Mouse (Mus musculus): ENCODE results near the gene Reln.

Gene Reln

DNA sequence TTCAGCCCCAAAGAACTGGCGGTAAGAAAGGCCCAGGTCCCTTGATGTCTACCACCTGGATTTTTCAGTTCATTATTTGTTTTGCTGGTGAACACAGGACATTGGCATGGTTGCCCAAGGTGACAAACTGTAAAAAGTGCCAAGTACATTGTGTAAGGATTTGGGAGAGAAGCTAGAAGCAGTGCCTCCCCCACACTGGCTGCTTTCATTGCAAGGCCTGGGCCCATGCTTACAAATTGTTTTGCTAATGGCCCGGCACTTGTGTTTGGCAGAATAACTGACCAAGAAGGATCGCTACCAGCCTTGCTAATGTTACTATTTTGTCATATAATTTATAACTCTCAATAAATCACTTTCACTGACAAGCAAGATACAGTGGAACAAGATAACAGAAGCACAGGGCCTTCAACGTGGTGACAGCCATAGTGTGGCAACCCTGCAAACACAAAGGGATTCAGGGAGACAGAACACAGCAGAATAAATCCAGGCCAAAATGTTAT lies 425.2 kb downstream of the Reln start:
- no peak for DNase-seq

- no peak for DNase-seq
Observed at GRCm38 (mm10) chr5:21915973-21916372, 428.5 kb downstream of the Reln start.

DNA sequence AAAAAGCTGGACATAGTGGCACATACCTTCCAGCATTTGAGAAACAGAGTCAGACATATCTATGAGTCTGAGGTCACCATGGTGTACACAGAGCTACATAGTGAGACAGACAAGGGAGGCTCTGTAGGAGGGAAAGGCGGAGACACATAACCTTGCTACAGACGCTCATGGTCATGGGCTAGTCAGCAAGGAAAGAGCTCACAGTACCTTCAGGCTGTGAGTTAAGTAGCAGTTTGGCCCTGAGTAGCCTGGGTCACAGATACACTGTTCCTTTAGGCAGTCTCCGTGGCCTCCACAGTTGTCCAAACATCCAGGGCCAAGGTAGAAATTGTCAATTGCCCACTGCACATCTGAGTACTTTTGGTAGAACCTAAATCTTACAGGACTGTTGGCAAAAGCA lies 429.7 kb downstream of the Reln start:
- DNase-seq: no peak

DNA sequence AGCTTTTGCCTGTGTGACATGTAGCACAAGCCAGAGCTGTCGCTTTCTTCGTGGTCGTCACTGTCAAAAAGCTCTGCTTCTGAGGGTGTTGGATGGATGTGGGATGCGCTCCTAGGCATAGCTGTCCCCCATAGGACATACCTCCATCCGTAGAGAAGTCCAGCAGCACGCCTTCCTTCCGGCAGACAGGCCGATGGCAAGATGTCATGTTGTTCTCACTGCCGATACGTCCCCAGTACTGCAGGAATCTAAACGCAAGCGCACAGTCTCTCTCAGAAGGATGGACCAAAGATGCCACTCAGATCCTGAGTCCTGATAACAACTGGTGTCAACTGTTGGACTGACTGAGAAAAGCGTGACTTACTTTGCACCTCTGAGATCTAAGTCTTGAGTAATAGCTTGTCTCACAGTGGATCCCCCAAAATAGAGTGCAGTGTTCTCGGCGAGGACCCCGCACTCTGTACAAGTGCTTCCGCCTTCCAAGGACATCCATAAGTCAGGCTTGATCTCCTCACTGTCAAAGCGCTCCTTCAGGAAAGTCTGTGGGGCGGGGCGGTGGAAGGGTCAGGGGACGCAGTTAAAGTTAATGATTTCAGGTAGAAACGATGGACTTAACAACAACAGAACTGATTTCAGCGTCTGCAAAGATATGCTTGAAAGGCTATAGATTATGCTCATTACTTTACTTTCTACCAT lies 431.5 kb downstream of the Reln start:
- no peak for DNase-seq

DNA sequence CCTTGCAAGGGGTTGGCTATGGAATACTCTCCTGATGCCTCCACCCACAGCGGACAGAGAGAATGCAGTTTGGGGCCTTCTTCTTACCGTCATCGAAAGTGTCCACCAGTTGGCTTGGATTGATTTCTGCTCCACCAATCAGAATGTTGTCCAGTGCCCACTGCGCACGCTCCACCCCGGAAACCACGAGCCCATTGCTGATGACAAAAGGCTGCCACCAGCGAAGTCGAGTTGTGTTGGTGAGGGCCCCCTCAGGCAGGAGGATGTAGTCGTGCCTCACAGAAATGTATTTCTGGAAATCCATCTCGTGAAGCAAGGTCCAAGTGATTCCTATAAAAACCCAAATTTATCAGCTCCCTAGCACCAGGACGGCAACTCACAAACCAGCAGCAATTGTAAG lies 433.8 kb downstream of the Reln start:
- no peak for DNase-seq

GRCm38 (mm10) chr5:21909713-21910112 lies 434.8 kb downstream of the Reln start:
- no peak for DNase-seq

GRCm38 (mm10) chr5:21901411-21901810 lies 443.1 kb downstream of the Reln start:
- DNase-seq: no peak

- DNase-seq: no peak
Observed at GRCm38 (mm10) chr5:21900891-21901290, 443.6 kb downstream of the Reln start.

DNA sequence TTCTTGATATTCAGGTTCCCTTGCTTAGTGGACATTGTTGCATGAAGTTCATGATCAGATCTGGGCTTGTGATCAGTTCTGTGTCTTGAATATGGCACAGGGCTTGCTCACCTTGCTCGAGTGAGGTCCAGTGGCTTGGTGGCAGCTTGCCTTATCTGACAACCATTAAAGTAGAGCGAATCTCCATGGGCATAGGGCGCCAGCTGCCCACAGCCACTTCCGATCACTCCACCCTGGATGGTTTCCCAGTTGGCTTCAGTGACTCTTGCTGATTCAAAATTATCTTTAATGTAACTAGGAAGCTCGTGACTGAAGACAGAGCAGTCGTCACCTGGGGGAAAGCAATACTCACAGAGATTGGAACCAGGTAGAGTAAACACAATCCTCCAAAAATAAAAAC lies 445.6 kb downstream of the Reln start:
- peak; percentile 72 for DNase-seq

GRCm38 (mm10) chr5:21896586-21896985 lies 447.9 kb downstream of the Reln start:
- DNase-seq: no peak

GRCm38 (mm10) chr5:21894168-21894567 lies 450.3 kb downstream of the Reln start:
- DNase-seq: no peak

DNA sequence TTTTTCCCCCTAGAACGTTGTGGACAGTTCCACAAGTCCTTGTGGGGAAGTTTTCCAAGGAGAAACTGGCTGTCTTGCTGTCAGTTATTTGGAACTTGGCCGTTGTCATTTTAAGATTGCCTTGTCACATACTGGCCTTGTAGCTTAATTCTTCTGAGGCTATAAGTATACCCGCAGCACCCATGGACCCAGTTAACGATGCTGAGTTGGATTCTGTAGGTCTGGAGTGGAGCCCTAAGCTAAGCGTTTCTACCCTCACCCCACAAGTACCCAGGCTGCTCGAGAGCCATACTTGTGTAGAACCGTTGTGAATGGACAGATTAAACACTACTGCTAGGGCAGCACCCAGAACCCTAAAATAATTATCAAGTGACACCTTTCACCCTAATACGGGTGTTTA lies 477.8 kb downstream of the Reln start:
- DNase-seq: no peak

DNA sequence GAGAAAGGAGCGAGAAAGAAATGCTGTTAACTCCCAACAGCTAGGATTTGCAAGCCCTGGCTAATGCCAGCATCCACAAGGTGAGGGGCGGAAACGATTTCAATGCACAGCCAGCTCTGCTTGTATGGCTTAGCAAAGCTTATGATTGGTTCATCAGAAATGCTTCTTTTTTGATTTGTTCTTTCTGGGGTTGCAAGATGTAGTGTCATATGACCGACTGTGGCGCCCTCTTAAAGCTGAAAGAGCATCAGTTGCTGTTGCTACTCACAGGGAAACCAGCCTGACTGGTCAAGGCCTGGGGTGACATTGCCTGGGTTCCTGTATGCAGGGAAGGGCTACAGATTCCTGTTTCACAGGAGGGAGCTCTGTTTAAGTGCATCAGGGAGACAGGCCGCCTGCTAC lies 478.2 kb downstream of the Reln start:
- DNase-seq: peak; percentile 27

GRCm38 (mm10) chr5:21865346-21866107 lies 479.0 kb downstream of the Reln start, which contains the start of gene Slc26a5:
Gene Slc26a5, minus strand, starts transcription at chr5:21865604.
- peak; percentile 7 for DNase-seq

GRCm38 (mm10) chr5:21858653-21859052 lies 485.8 kb downstream of the Reln start:
- DNase-seq: no peak

- DNase-seq: no peak
Observed at GRCm38 (mm10) chr5:21851679-21852340, 492.7 kb downstream of the Reln start.

GRCm38 (mm10) chr5:21847438-21847837 lies 497.1 kb downstream of the Reln start:
- DNase-seq: no peak

GRCm38 (mm10) chr5:21846616-21847290 lies 497.7 kb downstream of the Reln start:
- DNase-seq: no peak

DNA sequence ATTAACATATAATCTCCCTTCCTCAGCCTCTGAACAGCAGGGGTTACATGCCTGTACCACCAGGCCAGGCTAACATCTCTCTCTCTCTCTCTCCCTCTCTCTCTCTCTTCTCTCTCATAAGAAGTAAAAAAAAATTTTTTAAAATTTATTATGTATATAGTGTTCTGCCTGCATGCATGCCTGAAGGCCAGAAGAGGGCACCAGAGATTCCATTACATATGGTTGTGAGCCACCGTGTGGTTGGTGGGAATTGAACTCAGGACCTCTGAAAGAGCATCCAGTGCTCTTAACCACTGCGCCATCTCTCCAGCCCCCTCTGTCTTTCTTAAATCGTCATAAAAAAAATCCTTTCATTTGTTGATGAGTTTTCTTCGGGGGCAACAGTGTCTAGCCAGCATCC lies 499.8 kb downstream of the Reln start:
- no peak for DNase-seq
